Mouse (Mus musculus): ENCODE data around the gene Wfdc18.

The Wfdc18 gene

DNA sequence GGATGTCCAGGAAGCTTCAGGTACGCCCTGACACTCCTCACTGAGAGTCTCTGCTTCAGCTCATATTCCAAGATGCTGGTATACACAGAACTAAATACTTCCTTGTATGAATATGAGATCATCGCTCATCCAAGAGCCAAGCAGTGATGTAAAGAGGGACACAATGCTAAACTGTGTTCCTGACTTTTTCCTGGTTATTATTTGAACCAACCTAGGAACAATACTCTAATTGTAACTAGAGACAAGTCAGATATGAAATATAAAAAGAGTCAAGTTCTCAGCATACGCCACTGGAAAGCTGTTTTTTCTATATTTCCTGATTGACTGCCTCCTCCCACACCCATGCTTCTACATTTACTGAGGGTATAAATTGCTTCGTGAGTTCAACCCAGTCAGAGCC lies at the start of gene Wfdc18:
Wfdc18 (plus strand) TSS at position 301 of the 400 bp plus-strand sequence.
- DNase-seq = no peak

DNA sequence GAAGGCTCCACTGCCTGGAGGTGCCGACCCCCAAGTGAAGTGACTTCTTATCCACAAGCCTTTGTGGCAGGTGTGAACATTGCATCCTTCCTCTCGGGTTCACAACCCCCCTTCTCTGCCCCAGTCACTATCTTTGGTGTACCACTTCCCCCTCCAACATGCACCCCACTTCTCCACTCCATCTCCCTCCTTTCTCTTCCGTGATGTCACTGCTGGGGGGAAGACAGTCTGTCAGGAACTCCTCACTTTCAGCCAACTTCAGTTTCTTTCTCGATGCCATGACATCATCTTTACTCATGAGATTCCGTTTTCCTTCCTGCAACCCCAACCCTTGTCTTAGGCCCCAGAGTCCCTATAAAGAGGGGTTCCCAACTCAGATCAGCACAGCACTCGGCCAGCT lies 46.6 kb upstream of the Wfdc18 start, which contains the start of gene Ccl4:
Ccl4 (plus strand) TSS at position 381 of the 400 bp plus-strand sequence.
- DNase-seq = no peak

DNA sequence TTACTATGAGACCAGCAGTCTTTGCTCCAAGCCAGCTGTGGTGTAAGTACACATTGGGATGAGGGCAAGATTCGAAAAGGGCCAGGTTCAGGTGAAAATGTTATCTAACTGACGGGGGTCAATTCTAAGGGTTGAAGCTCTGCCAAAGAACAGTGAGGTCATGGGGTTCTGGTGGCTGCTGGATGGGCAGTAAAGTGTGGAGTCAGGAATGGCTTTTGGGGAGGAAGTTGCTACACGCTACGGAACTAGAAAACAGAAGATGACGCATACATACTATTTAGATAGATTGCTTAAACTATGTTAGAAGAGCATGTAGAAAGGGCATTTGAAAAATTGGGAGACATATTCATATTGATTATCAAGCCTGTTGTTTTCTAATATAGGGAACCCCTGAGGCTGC lies 45.3 kb upstream of the Wfdc18 start:
- DNase-seq = no peak

DNA sequence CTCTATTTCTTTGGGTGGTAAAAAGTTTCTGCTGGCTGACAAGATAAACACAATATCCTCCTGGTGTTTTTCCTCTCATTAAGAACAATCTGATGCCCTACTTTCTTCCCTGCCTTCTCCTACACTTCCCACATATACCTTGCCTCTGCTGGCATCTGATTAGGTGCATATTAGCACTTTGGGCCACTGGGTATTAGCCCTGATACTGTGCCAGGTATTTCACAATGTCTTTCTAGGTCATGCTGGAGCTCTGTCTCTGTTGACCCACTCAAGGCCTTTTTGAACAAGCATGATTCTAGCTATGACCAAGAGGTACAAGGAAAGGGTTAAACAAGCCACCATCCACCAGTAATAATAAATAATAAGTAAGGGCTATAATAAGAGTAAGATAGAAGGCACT lies 37.1 kb upstream of the Wfdc18 start:
- no peak for DNase-seq

DNA sequence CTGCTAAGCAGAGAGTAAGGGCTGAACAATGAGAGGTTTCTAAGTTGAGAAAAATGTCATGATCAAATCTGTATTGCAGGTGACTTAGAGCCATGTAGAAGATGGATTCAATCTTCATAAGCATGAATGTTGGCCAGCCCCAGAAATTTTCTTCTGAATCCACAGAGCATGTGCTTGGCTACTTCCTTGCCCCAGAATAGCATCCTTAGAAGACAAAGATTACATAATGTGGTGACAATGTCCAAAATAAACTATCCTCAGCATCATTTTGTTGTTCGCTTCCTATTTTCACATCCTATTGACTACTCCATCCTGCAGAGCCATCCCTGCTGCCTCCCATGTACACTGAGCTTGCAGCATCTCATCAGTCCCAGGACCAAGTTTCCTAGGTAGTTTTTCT lies 33.1 kb upstream of the Wfdc18 start:
- DNase-seq = no peak

DNA sequence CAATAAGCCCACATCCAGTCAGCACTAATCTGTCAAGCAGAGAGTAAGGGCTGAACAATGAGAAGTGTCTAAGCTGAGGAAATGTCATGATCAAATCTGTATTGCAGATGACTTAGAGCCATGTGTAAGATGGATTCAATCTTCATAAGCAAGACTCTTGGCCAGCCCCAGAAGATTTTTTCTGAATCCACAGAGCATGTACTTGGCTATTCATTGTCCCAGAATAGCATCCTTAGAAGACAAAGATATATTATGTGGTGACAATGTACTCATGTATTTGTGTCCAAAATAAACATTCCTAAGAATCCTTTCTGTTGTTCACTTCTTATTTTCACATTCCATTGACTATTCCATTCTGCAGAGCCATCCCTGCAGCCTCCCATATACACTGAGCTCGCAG lies 18.9 kb upstream of the Wfdc18 start:
- DNase-seq = no peak

DNA sequence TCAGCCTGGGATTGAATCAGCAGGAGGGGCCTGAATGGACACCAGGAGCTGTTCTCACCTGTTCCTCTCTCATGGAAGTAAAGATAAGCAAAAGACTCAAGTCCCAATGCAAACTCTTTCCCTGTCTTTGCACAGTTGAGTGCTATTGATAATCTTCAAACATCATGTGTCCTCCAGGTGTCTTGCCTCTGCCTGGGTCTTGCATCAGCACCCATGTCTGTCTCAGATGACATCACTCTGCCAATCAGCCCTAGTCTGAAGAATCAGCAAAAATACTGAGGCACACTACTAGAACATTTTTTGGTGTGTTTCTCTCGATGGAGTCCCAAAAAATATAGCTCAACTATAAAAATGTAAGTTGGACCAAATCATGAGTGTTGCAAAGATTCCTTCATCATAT lies 16.8 kb upstream of the Wfdc18 start:
- DNase-seq = no peak

DNA sequence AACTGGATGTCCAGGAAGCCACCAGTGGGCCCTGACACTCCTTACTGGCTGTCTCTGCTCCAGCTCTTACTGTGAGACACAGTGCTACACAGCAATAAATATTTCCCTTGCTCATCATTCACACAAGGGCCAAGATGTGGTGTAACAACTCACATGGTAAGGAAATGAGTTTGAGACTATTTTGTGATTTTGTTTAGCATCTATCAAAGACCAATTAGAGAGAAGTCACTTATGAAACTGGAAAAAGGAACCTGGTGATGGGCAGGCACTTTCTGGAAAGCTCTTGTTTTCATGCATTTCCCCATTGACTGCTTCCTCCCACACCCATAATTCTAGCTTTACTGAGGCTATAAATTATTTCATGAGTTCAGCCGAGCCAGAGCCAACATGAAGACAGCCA lies 5.1 kb upstream of the Wfdc18 start, which contains the start of gene Wfdc17:
Wfdc17 (plus strand) TSS at position 287 of the 400 bp plus-strand sequence.
- no peak for DNase-seq

DNA sequence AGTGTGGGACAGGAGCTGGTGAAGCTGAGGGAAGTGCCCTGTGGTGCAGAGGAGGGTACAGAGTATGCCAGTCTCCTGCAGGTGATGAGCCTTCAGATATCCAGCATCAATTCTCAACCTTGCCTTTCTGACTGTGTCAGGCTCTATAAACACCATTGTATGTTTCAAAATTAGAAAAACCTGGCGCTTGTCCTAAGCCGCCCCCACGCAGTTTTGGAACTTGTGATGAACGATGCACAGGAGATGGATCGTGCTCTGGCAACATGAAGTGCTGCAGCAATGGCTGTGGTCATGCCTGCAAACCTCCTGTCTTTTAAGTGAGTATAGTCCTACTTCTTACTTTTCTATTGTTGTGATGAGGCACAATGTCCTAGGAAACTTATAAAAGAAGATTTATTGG lies 868 bp downstream of the Wfdc18 start:
- no peak for DNase-seq

DNA sequence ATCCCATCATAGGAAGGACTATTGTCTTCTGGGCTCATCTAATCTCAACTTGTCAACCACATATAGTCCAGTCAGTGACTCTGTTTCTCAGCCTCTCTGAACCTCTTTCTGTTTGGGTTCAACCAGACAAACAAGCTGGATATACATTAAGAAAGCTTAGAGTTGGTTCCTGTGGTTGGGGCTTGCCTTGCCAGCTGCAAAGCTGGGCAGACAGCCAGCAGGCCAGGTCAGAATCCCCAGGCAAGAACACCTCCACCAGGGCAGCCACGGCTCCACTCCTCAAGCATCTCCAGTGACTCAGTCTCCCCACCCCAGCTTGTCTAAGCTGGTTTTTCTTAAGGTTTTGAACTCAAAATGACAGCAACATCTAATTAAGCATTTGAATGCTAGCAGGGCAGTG lies 3.9 kb downstream of the Wfdc18 start:
- DNase-seq = no peak

DNA sequence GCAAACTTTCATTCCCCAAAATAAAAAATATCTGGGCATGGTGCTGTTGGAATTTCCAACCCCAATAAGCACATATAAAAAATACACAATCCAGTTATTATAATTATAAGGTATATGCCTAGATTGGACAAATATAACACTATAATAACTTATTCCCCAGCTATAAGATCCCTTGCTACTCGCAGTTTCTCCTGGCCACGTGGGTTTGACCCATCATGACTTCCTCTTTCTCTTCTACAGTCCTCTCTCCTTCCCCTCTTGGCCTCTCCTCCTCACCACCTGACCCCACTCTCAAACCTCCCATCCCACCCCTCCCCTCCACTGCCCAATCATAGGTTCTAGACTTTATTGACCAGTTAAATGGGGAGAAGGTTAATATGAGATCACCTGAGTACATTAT lies 5.1 kb downstream of the Wfdc18 start:
- no peak for DNase-seq

DNA sequence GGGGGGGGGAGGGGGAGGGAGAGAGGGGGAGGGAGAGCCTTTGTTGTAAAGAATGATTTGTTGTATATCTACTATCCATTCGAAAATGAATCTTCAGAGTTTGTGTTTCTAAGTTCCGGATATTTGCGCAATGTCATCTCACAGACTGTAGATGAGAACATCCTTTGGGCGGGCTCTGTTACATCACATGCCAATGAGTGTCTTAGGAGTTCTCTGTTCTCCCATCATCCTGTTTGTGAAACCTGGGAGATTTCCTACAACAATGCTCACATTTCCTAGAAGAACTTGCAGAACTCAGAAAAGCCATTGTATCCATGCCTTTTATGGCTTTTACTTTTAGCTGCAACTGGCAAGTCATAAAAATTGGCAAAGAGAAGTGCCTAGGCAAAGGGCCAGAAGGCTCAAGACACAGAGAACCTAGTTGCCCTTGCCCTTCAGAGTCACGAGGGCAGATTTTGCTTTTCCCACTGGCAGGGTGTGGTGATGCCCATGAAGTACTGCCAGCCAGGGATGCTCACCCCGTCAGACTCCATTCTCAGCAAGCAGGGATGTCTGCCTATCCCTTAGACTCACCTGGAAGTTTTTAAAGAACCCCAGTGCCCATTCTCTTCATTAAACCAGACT lies 8.3 kb downstream of the Wfdc18 start:
- DNase-seq = no peak

DNA sequence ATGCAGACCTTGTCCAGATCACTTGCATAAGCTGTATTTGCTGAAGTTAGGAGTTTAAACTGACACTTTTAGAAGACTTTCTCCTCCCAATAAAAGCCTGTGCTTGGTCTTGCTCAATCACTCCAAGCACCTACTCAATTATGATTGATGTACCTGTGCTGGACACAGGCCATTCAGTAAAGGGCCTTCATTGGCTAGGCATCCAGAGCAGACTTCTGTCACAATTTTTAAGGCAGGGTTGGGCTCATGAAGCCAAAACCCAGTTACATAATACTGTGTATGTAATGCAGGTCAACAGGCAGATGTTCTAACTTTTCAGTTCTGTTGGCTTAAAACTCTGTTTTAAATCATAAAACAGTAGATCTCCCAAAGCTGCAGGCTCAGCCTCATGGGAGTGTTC lies 12.0 kb downstream of the Wfdc18 start:
- DNase-seq = no peak

DNA sequence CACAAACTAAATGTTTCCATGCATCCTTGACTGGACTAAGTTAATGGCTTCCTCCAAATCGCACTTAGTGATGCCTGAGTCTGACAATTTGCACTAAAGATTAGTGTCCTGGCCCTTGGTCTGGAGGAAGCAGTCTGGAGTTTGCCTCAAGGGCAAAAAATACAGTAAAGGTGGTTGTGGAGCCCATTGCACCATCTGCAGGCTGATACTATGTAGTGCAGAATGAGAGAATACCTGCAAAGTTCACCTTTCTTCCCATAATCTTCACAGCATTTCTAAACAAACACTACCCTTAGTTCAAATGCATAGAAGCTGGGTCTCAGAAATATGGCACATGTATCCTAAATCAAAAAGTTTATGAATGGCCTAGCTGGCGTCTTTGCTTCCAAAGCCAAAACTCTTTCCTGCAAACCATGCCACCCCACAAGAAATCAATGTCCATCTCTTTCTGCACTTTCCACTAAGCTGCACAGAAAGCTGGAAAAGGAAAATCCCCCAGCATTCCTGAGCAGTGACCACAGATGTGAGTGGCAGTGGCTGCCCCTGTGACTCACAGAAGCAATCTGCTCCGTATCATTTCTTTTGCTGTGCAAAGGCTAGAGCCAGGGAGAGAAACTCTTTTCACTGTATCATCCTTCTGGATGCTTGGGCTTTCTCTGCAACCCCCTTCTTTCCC lies 20.1 kb downstream of the Wfdc18 start:
- no peak for DNase-seq

DNA sequence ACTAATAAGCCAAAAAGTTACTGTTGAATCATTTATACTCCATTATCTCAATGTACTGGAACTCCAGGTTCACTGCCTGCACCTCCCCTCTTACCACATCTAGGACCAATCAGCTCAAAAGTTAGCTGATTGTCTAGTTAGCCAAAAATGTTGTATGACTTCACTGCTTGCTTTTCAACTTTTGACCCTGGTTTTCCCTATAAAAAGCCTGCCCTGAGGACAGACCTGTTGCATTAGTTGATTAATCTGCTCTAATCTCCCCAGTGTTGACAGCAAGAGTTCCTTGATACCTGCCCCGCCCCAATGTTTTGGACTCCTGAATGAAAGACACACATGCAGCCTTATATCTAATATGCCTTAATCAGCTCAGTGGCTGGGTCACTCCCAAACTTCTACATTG lies 22.3 kb downstream of the Wfdc18 start:
- DNase-seq = no peak

DNA sequence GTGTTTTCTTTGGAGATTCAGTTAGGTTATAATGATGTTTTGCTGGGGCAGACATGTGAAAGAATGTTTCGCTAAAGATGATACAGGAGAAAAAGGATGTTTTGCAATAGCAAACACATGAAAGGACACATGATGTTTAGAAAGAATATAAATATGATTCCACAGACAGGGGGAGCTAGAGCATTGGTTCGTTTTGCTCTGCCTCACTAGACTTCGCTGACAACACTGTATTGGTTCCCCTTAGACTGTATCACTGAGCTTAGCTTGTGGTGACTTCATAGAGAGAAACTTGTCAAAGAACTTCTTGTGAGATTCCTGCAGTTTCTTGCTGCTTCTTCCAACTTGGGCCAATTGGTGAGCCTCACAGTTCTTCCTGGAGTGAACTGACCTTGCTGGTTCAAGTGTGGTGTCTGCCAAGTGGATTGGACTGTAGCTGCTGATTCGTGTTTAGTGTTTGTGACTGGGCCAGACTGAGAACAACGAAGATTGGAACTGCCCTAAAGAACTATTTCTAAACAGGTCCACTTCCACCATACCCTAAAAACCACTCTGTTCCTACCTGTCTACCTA lies 24.3 kb downstream of the Wfdc18 start:
- DNase-seq = no peak

DNA sequence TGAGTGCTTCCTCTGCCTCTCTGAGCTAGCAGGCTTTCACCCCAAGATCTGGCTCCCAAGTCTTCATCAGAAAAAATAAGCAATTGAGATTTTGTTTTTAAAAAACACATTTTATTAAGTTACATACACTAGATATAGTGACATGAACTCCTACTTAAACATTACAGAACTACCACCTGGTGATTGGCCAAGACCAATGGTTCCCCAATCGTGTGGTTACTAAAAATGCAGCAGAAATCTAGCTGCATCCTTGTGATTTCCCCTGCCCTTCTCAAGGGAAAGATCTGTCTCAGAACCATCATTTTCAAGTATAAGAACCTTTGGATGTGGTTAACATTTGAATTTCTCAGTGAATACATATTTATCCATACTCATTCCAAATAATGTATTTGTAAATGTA lies 25.4 kb downstream of the Wfdc18 start:
- DNase-seq = no peak

DNA sequence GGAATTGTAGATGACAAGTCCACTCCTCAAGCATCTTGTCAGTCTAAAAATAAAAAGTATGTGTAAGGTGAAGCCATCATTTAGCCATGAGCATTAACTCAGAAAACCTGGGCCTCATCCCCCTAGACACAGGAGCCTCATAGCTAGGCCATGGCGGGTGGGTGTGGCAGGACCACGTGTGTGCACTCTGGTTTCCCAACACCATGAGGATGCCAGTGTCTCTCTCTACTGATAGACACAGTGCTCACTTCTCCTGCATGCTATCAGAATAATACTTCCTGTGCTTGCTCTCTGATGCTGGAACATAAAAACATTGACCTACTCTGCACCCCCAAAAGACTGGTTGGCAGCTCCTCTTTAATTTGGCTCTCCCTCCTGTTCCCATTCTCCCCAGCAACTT lies 27.1 kb downstream of the Wfdc18 start:
- no peak for DNase-seq

DNA sequence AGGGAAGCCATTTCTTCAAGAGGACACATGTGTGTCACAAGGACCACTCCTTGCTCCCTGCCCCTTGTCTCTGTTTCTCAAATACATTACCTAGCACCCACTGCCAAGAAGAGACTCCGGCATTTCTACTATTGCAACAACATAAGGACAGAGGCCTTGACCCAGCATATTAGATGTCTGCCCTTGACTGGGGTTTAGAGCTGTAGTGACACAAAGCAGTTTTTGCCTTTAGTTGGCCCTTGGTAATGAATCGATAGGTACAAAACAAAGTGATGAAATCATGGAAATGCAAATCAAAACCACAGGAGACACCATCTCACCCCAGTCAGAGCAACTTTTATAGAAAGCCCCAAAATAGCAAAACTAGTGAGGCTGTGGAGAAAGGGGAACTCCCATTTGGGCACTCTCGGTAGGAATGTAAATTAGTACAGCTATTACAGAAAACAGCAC lies 28.3 kb downstream of the Wfdc18 start:
- no peak for DNase-seq

DNA sequence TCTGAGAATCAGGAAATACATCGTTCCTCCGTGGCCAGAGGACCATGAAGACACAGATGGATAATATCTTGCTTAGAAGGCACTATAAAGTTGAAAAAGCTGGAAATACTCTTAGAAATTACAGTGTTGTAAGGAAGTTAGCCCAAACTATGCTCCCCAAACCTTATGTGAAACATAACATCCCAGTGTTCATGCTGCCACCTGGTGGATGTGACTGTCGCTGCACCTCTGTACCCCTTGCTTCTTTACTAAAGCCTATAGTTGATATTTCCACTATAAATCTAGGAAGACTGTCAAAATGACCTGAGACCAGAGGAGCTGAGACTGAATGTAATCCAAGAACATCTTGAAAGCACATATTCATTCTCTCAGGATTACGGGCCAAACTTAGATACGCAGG lies 30.4 kb downstream of the Wfdc18 start:
- DNase-seq = peak; percentile 49 to 78

DNA sequence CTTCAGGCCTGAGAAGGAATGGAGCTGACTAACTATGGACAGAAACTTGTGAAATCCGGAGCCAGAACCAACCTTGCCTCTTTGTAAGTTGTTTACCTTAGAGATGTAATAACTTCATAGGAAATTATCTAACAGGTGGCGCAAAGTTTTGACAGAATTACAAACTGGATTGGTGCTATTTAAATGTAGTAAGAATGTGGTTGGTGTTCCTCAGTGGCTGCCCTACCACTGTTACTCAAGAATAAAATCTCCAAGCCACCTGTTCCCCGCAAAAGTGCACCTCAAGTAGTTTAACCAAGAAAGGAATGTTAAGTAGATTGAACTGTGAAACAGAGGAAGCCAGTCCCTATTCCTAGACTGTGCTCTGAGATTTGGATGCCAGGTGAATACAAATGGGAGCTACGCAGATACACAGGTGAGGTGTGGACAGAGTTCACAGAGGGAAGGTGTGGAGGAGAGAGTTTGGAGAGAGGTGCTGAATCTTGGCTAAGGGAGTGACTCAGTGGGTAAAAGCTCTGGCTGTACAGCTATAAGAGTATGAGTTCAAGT lies 31.7 kb downstream of the Wfdc18 start:
- no peak for DNase-seq

DNA sequence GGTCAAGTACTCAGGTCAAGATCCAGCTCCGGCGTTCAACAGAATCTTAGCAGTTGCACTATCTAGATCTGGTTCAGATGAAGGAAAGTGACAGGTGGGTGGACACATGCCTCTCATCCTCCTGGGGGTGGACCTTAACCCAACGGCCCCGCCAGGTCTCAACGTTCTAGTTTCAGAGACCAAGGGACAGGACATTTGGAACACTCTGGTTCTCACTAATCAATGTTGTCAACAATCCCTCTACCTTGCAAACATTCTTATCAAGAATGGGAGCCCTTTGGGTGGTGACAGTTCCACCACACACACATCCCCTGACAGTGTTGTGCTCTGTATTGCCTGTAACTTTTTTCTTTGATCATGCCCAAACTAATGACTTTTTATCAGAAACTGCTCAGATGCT lies 33.0 kb downstream of the Wfdc18 start:
- DNase-seq = no peak

DNA sequence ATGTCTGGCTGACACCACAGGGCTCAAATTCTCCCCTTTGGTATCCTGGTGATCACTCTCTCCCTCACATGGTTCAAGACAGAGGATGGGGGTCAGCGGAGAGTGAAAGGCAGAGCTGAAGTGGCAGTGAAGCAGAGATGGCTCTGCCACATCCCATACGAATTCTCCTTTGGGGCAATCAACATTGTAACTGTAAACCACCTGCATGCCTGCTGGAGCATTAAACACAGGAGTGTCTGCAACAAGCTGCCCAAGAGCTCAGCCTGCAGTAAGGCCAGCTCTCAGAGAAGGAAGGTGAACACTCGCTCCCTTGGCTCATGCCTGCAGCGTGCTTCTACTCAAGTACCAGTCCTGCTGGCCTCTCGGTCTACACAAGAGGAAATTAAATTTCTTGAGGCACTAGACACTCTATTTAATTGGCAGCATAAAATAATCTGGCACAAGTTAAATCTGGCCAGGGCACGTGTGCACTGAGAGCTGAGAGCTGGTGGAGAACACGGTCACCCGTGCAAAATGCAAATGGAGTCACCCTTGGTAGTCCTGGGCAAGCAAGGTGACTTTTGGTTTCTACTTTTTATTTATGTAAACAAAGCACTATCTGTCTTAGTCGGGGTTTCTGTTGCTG lies 34.0 kb downstream of the Wfdc18 start:
- DNase-seq = peak in 1 of 2 experiments; percentile 29

DNA sequence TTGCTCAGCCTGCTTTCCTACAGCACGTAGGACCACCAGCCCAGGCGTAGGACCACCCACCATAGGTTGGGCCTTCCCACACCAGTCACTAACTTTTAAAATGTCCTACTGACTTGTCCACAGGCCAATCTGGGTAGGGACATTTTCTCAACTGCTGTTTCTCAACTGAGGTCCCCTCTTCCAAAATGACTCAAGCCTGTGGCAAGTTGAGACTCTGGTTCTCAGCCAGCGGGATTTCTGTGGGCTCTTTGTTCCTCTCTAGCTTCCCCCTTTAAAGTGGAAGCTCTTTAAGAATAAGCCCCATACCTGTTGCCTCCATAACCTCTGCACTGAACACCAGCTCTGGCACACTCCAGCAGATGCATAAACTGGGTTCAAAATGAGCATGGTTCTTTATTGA lies 34.7 kb downstream of the Wfdc18 start:
- DNase-seq = no peak
